Mouse (Mus musculus) left cerebral cortex, adult 2 months (tissue): ENCODE measurements around the gene Mcl1. TPM values are rescaled to one million over a fixed set of nuclear protein-coding genes. Genes with fewer than 3 reads are reported as not detected.

ENCODE experiments used
- DNase-seq, 2 experiments: peaks; one replicate each; pipeline ENCODE4 v3.0.0; 2021 to 2022; ENCODE audit warnings: low spot score in 2 of 2, mixed read lengths in 1 of 2; ENCODE audit errors: extremely low spot score in 1 of 2
- H3K27ac ChIP-seq: fragments of 200-600 bp; 2 replicates; pipeline ENCODE4 v1.8.1; 2022
- H3K4me3 ChIP-seq: fragments of 200-600 bp; 2 replicates; pipeline ENCODE4 v1.8.1; 2022
- CTCF ChIP-seq: fragments of 200-600 bp; IDR thresholded peaks from 2 replicates; pipeline ENCODE4 v1.8.1; 2022; ENCODE audit warnings: antibody characterized with exemption, mild to moderate bottlenecking, moderate library complexity
- intact Hi-C: fragments of 180-260 bp; cut with DNase I; formaldehyde crosslinking; loops from one replicate; pipeline ENCODE4 v1.15.1; 2025
- total RNA-seq, 2 experiments: library from RNA; stranded (reverse); gene quantifications; 2 replicates each; pipeline ENCODE4 v1.2.3; 2021

The Mcl1 gene
- total RNA-seq, 2 experiments from 2014 or later: 52.7 to 60.9 TPM

DNA sequence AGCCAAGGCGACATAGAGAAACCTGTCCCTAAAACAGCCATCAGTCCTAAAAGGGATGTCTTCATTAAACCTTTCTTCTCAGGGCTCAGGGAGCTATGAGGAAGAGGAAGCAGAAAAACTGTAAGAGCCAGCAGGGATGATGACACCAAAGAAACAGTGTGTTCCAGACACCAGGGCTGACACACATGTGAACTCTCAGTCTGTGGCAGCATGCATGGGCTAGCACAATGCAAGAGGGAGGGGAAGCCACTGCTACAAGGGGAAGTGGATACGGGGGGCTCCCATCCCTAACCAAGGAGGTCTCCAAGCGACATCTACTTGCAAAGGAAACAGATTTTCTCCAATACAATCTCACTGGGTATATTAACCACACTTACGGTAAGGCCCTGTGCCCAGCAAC, 47.7 kb downstream of the Mcl1 start:
- intact Hi-C loops: no loop called here
- no peak for DNase-seq
- no peak for TF ChIP-seq CTCF
- H3K27ac ChIP-seq: no peak overlapping the region
- H3K4me3 ChIP-seq: no peak overlapping the region

DNA sequence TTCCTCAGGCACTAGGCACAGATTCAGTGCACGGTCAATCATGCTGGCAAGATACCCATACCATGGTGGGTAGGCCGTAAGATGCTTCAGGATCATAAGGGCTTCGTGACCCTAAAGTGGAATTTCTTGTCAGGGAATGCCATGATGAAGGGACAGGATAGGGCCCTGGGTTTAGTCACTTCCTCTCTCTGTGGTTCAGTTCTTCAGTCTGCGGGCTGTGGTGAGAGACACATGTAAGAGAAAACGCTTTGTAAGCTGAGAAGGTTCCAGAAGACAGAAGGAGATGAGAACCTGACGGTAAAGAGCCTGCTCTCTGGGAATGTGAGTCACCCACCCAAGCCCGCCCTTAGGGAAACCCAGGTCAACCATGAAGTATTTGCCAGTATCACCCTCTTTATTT, 48.9 kb downstream of the Mcl1 start:
- intact Hi-C loops: no loop called here
- DNase-seq: no peak
- no peak for TF ChIP-seq CTCF
- H3K4me3 ChIP-seq: no peak overlapping the region
- no peak overlapping the region for H3K27ac ChIP-seq

- no peak overlapping the region for H3K4me3 ChIP-seq
- no peak overlapping the region for H3K27ac ChIP-seq
- intact Hi-C loops: no loop called here
- no peak for DNase-seq
- no peak for TF ChIP-seq CTCF
Measured at GRCm38 (mm10) chr3:95709044-95709443, 50.5 kb downstream of the Mcl1 start.

DNA sequence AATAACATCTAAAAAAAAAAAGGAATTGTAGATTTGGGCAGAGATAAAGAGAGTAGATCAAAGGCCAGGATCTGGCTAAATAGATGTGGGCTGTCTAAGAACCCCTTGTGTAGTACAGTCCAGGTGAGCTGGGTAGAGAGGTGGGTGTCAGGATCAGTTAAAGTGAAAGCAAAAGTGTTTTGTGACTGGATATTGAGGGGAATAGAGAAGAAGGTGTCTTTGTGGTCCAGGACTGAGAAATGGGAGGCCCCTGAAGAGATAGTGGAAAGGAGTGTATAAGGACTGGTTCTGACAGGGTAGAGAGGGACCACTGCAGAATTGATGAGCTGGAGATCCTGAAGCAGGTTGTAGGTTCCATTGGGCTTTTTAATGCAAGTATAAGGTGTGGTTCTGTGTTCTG, 51.4 kb downstream of the Mcl1 start:
- no peak for TF ChIP-seq CTCF
- Histone ChIP-seq H3K27ac (no peak overlapping the region), H3K4me3 (no peak overlapping the region)
- DNase-seq: no peak
- intact Hi-C loops: no loop called here

Other genes starting within 250 kb of the Mcl1 start
- 10 to 100 TPM; 39.1 to 43.3 TPM for gene Arnt, start 224.4 kb upstream of the Mcl1 start, total RNA-seq
- gene Ctsk, start 159.5 kb upstream of the Mcl1 start, total RNA-seq: 1 to 10 TPM; 4.3 to 5.5 TPM
- gene Ctss, start 132.0 kb upstream of the Mcl1 start, total RNA-seq: 10 to 100 TPM; 55.2 to 56.9 TPM
- gene Hormad1, start 99.1 kb upstream of the Mcl1 start, total RNA-seq: not detected
- gene Golph3l, start 69.9 kb upstream of the Mcl1 start, total RNA-seq: 10 to 100 TPM; 17.2 to 19.9 TPM
- 100 to 1,000 TPM; 349 to 358 TPM for gene Ensa, start 33.8 kb upstream of the Mcl1 start, total RNA-seq
- gene Adamtsl4, start 29.1 kb downstream of the Mcl1 start, total RNA-seq: 1 to 10 TPM; 6.8 to 7.7 TPM
- gene Ecm1, start 80.8 kb downstream of the Mcl1 start, total RNA-seq: 10 to 100 TPM in 1 of 2 experiments, 1 to 10 TPM in 1; 9.2 to 11.3 TPM
- gene Tars2, start 101.4 kb downstream of the Mcl1 start, total RNA-seq: 10 to 100 TPM; 43.5 to 43.8 TPM
- 10 to 100 TPM; 59.6 to 63.5 TPM for gene Rprd2, start 160.1 kb downstream of the Mcl1 start, total RNA-seq
- 10 to 100 TPM; 37.2 to 37.8 TPM for gene Prpf3, start 197.1 kb downstream of the Mcl1 start, total RNA-seq
- 100 to 1,000 TPM; 148 to 150 TPM for gene Mrps21, start 212.7 kb downstream of the Mcl1 start, total RNA-seq
- 10 to 100 TPM; 15.9 to 23.8 TPM for gene Ciart, start 223.5 kb downstream of the Mcl1 start, total RNA-seq
- 1 to 10 TPM; 3.3 to 5.4 TPM for gene BC028528, start 233.2 kb downstream of the Mcl1 start, total RNA-seq
- gene Aph1a, start 235.2 kb downstream of the Mcl1 start, total RNA-seq: 10 to 100 TPM; 68.2 to 72.9 TPM
- 1 to 10 TPM; 6.8 to 8.2 TPM for gene Car14, start 245.9 kb downstream of the Mcl1 start, total RNA-seq